Mouse (Mus musculus): ENCODE measurements around the gene Slc9a5.
A peak's percentile ranks its signal among the peaks of the same experiment; 100 is the strongest.

Gene Slc9a5

GRCm38 (mm10) chr8:105326968-105327367 lies 21.7 kb upstream of the Slc9a5 start:
- DNase-seq, result no peak

GRCm38 (mm10) chr8:105330325-105330724 lies 18.3 kb upstream of the Slc9a5 start:
- DNase-seq, result no peak

- no peak for DNase-seq
Measured at GRCm38 (mm10) chr8:105331469-105331868, 17.2 kb upstream of the Slc9a5 start.

DNA sequence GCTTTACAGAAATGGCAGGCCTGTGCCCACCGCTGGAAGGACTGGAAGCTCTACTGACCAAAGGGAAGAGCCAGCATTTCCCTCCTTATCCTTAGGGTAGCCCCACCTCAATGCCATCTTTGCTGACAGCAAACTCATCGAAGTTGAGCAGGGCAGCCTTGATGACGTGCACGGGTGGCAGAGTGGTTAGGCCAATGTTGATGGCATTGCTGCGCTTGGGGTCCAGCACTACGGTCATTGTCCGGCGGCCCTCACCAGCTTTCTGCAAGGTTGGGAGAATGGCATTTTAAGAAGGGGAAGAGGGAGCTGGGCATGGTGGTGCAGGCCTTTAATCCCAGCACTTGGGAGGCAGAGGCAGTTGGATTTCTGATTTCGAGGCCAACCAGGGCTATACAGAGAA lies 16.7 kb upstream of the Slc9a5 start:
- DNase-seq, result no peak

DNA sequence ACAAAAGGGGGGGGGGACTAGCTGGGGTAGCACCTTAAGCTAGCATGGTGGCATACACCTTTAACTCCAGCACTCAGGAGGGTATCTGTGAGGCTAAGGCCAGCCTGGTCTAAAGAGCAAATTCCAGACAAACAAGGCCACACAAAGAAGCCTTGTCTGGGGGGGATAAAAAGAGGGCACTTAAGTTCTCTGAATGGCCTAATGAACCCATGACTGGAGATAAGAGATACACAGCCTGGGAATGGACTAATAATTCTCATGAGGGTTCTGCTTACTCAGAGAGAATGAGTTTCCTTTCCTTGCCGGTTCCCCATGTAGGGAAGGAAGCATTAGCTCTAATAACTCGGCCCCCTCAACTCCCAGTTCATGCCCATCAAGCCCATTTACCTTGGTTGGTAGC lies 16.1 kb upstream of the Slc9a5 start:
- DNase-seq, result no peak

DNA sequence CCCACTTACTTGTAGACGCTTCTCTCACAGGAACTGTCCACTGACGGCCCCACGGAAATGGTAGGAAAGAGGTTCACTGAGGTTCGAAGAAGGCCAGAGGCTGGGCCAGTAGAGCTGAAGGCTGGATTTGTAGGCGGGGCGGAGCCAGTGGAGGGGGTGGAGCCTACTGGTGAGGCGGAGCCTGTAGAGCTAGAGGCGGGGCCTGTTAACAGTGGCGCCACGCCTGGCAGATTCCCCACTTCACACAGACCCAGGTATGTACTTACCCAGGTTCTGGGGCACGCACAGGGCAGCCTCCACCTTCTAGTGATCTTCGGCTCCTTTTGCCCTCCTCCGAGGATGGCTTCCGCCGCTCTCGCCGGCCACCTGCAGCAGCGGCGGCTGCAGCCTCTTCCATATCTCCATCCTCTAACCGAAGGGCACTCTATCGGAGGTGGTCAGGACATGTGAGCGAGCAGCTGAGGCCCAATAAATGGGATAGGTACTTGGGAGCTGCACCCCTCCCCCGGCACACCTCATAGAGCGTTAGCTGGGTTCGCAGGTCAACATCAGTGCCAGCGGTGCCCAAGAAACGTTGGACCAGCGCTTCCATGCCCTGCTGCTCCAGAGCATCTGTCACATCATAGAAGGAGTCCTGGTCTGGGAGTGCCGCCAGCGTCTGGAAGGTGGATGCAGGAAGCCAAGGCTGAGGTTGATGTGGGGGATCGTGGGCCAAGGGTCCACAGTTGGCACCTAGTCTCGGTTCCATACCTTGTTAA lies 12.1 kb upstream of the Slc9a5 start:
- DNase-seq, result no peak

- no peak for DNase-seq
Measured at GRCm38 (mm10) chr8:105338992-105339391, 9.7 kb upstream of the Slc9a5 start.

DNA sequence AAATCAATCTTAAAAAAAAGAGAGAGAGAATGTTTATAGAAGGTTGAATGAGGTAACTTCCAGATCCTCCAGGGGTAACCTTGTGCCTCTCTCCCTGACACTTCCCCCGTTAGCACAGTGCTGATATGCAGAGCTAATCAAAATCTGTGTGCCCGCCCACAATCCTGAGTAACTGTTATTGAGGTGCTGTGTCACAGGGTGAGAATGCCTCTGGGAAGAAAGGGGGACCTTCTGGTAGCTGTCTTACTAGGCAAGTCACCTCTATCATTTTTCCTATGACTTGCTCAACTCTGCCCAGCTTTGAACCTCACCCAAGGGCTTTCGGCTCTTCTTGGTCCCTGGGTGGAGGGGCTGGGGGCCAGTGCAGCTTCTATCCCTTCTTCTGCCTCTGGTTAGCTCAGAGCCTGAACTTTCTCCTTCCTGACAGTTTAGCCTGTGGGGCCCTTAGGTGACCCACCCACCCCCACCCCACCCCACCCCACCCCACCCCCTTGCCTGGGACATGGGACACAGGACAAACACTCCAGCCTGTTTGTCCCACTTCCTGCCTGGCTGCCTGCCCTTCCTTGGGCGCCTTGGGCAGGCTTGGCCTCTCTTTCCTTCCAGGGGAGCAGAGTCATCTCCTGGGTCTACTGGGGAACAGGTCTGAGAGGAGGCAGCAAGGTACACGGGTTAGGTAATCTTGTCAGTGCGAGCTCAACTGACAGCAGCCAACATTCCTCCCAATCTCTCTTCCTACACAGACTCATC lies 8.6 kb upstream of the Slc9a5 start:
- no peak for DNase-seq

GRCm38 (mm10) chr8:105341399-105341798 lies 7.2 kb upstream of the Slc9a5 start:
- no peak for DNase-seq

DNA sequence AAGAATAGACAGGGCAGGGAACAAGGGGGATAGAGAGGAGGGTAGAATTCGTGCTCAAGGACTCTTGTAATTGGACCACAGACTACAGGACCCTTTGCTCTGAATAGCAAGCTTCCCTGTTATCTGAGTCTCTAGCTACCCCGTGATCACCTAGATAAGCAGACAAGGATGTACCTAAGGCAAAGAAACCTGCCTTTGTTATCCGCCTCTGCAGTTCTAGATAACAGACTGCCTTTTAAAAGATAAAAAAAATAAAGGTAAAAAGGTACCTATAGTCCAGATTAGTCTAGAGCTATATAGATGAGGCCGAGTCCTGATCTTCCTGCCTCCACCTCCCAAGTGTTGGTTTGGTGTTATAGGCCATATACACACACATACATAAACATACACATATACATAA lies 5.9 kb upstream of the Slc9a5 start:
- DNase-seq, result no peak

DNA sequence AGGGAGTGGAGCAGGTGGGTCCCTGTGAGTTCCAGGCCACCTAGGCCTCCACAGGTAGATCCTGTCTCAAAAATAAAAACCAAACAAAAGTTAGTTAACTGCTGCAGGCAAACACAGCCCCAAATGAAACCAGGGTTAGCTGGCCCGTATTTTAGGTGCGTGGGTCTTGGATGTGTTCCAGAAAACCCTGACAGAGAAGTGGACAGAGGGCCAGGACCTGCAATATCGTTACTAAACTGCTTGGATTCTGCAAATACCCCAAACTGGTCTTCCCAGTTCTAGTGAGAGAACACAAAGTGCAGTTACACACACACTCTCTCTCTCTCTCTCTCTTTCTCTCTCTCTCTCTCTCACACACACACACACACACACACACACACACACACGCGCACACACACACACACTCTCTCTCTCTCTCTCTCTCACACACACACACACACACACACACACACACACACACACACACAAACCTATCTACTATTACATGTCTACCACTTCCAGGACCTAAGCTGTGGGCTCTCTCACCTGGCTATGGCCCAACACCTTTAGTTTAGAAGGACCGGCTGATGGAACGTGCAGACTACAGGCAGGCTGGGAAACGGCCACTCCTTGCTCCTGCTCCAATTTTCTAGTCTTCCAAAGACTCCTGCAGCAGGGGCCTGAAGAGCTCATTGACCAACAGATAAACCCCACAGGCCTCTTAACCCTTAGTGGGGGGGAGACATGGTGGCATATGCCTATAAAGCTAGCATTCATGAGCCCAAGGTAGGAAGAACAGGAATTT lies 4.7 kb upstream of the Slc9a5 start:
- no peak for DNase-seq

DNA sequence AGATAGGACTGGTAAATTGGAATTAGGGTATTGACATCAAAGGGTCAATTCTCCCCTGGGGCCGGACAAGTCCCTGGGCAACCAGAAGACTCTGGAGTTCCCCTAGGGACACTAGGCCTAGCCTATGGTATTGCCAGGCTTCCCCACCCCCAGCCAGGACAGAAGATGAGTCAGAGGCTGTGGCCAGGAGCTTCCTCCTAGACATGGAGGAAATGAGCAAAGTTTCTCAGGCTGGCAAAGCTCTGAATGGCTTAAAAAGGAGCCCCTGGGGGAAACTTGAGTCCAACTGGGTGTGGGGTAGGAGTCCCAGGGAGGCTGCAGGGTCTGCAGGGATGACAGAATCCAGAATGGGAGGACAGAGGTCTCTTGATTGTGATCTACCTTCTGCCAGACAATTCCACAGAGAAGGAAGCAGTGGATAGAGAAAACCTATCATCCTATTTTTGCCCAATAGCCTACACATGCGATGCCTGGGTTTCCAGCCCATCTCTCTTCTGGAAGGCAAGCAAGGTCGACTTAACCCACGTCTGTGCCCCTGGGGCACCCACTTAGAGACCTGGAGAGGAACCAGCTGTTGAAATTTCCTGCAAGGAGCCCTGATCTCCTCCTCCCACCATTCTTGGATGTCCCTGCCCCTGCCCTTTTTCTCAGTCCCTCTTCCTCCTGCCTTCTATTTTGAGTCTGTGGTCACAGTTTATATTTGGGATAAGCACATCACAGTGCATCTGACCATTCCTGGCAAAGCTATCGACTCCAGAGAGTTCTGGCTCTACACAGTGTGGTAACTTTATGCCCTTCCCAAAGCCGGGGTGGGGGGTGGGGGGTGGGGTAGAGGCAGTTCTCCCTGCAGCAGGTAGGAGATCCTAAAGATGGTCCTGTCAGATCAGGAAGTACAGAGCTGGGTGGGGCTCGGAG lies 3.3 kb upstream of the Slc9a5 start:
- peak; percentile 26 for DNase-seq

GRCm38 (mm10) chr8:105346611-105347427 lies 1.8 kb upstream of the Slc9a5 start:
- peak; percentile 76 for DNase-seq

- DNase-seq, result peak; percentile 95
Measured at GRCm38 (mm10) chr8:105347428-105348221, 1.0 kb upstream of the Slc9a5 start, which contains the start of gene Fhod1. Gene Fhod1 (minus strand): TSS chr8:105347953.

DNA sequence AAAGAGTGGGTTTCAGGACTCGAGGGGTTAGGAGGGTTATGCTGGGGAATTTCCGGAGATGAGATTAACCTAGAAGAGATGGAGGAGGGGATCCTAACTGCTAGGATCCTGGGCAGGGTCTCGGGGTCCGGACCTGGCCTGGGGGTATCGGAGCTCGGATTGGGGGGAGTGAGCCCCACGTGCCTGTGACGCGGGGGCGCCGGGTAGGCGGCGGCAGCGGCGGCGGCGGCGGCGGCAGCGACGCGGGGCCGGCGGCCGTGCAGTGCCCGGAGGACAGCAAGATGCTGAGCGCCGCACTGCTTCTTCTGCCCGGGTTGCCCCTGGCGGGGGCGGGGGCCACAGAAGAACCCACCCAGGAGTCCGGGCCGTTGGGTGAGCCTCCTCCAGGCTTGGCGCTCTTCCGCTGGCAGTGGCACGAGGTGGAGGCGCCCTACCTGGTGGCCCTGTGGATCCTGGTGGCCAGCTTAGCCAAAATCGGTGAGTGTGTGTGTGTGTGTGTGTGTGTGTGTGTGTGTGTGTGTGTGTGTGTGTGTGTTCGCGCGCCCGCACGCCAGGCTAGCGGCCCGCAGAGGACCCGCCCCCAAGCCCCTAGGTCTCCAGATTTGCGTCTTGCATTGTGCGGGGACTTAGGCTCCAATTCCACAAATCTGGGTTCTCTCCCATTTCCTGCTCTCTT lies 591 bp downstream of the Slc9a5 start:
- peak; percentile 78 for DNase-seq

GRCm38 (mm10) chr8:105350186-105350585 lies 1.5 kb downstream of the Slc9a5 start:
- peak; percentile 48 for DNase-seq

DNA sequence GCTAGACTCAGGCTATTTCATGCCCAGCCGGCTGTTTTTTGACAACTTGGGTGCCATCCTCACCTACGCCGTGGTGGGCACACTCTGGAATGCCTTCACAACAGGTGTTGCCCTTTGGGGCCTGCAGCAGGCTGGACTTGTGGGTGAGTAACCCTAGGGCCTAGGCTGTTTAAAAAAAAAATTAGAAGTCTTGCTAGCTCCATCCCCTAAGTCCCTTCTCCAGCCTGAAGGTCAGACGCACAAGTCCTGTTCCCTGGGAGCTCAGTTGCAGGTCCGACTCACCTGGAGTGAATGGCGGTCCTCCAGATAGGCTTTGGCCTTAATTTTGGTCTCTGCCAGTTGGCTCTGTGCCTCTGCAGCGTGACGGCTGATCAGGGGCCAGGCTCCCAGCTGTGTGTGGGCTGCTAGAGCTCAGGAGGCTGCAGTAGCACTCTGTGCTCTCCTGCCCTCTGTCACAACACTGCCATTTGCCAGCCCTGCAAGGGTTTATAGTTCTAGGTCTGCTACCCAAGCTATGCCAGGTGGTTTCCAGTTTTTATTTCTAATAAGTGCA lies 5.0 kb downstream of the Slc9a5 start:
- peak; percentile 82 for DNase-seq

DNA sequence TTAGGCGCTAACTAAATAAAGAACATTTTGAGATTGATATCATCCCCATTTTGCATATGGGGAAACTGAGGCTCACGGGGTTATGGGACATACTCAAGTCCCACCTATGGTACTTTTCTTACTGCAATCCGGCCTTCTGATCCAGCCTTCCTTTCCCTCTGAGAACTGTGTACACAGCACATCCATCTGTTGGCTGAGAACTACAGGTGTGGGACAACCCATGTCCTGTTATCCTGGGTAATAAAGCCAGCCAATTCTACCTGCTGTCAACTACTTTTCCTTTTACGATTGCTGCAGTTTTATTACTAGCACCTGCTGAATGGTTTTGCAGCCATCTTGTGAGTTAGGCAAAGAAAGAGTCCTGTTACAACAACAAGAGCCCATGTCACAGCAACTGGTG lies 5.9 kb downstream of the Slc9a5 start:
- DNase-seq, result no peak

DNA sequence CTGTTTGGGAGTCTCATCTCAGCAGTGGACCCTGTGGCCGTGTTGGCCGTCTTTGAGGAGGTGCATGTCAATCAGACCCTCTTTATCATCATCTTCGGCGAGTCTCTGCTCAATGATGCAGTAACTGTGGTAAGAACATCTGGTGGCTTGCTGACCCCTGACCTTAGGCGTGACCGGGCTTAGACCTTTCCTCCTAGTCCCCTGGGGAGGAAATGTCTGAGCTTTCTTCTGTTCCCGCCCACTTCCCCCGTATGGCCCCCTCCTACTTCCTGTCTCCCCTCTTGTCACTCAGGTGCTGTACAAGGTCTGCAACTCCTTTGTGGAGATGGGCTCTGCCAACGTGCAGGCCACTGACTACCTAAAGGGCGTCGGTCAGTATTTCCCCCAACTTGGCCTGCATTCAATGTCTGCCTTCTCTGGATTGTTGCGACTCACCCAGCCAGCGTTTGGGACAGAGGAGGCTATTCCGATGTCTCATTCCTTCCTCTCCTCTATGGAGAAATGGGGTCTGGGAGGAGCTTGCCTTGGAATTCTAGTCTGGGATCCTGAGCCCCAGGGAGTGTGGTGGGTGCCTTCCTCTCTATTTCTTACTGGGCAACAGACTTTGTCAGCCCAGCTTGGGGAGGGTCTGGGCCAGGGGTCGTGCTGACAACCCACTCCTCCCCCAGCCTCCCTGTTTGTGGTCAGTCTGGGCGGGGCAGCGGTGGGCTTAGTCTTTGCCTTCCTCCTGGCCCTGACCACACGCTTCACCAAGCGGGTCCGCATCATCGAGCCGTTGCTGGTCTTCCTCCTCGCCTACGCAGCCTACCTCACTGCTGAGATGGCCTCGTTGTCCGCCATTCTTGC lies 6.8 kb downstream of the Slc9a5 start:
- DNase-seq, result no peak
